In the genomic region with DNA sequence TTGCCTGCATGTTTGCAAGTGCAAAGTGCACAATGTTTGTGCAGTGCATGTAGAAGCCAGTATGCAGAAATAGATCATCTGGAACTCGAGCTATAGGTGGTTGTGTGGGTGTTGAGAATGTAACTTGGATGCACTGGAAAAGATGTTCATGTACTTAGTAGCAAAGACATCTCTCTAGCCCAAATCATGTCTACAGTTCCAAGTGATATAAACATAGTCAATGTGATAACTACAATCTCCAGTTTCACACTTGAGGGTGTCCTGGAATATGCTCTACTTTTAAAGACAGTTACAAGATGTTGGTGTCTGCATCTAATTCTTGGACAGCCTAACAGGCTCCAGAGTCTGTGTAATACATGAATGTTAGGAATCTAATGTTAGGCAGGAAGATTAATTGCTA, we compare ENCODE assay signal across 10 mouse cellular contexts.
"Had no signal": no experiment of that assay in that cellular context is flagged by ENCODE, and none has a peak within 500 bp of the region (broad histone marks: within the 10 kb centered on the region; RNA-seq: fewer than 3 reads in every experiment).

No protein-coding gene starts in this region.

- DNase-seq: kidney, adult 2 months; kidney, postnatal 25 days; layer of hippocampus, adult 9-11 months; liver, embryonic 13.5 days; lung, adult 2 months; lung, postnatal 14 days; lung, postnatal 4 days; thymus, adult 2 months; thymus, postnatal 14 days; thymus, postnatal 4 days had no signal
